Mouse (Mus musculus): ENCODE measurements around the gene Adam17.

GRCm38 (mm10) chr12:21289651-21290050, 83.8 kb downstream of the Adam17 start:
- TF ChIP-seq POLR2A (IDR thresholded peaks at IDR 0.05; ENCODE audit: extremely low read depth, insufficient read depth, low read length) (no peak), CTCF (IDR thresholded peaks at IDR 0.05; ENCODE audit: low read depth, low read length) (no peak)
